Mouse (Mus musculus) E14TG2a.4 (cell line): ENCODE results near the gene Snap91.

ENCODE experiments used
- CTCF ChIP-seq: conservative IDR thresholded peaks from 2 replicates; pipeline ENCODE4 v1.5.1; 2014; ENCODE audit warnings: low read length
- NANOG ChIP-seq: IDR thresholded peaks from 2 replicates; pipeline ENCODE4 v1.6.1; 2014; ENCODE audit warnings: borderline replicate concordance, low read length, mixed read lengths
- POU5F1 ChIP-seq: IDR thresholded peaks from 2 replicates; pipeline ENCODE4 v1.6.1; 2014; ENCODE audit warnings: low read length, borderline replicate concordance

- TF ChIP-seq CTCF (no peak), POU5F1 (no peak), NANOG (no peak)
These were observed 141.7 kb downstream of the Snap91 start for GRCm38 (mm10) chr9:86738801-86739200.
